Mouse (Mus musculus) thymus, adult 2 months (tissue): ENCODE results near the gene Atrnl1. TPM values are rescaled to one million over a fixed set of nuclear protein-coding genes. Genes with fewer than 3 reads are reported as not detected.
A peak's percentile ranks its signal among the peaks of the same experiment; 100 is the strongest.
"Not testable (repeated sequence)": the region's sequence is repeated elsewhere in the genome, so short reads cannot be mapped to it uniquely, and the experiment has no call there.

Experiments
- DNase-seq: peaks from one replicate; pipeline ENCODE4 v3.0.0; 2021
- H3K27ac ChIP-seq: fragments of 200-500 bp; 2 replicates; pipeline ENCODE4 v1.5.1; 2012; ENCODE audit warnings: low read length, control low read depth; ENCODE audit not compliant: control insufficient read depth, insufficient read depth
- H3K27me3 ChIP-seq: fragments of 200-500 bp; 2 replicates; pipeline ENCODE4 v1.6.1; 2012; ENCODE audit warnings: mild to moderate bottlenecking, low read length, moderate library complexity, mixed read lengths; ENCODE audit not compliant: control insufficient read depth, insufficient read depth
- H3K36me3 ChIP-seq: fragments of 200-500 bp; 2 replicates; pipeline ENCODE4 v1.6.1; 2012; ENCODE audit warnings: mild to moderate bottlenecking, low read length, moderate library complexity; ENCODE audit not compliant: control insufficient read depth, insufficient read depth
- H3K4me1 ChIP-seq: fragments of 200-500 bp; replicated peaks from 2 replicates; pipeline ENCODE4 v1.6.1; 2012; ENCODE audit warnings: low read length; ENCODE audit not compliant: control insufficient read depth, insufficient read depth
- H3K4me3 ChIP-seq: fragments of 200-500 bp; 2 replicates; pipeline ENCODE4 v1.5.1; 2012; ENCODE audit warnings: mild to moderate bottlenecking, low read length, control low read depth, moderate library complexity; ENCODE audit not compliant: control insufficient read depth, insufficient read depth
- CTCF ChIP-seq: fragments of 200-500 bp; IDR thresholded peaks from 2 replicates; pipeline ENCODE4 v1.5.1; 2012; ENCODE audit warnings: mild to moderate bottlenecking, control low read depth, low read length, moderate library complexity, borderline replicate concordance; ENCODE audit not compliant: control insufficient read depth, poor library complexity, insufficient read depth; ENCODE audit errors: extremely low read depth
- POLR2A ChIP-seq: fragments of 200-500 bp; IDR thresholded peaks from 2 replicates; pipeline ENCODE4 v1.6.1; 2012; ENCODE audit warnings: mild to moderate bottlenecking, low read length, control low read depth, moderate library complexity; ENCODE audit not compliant: control insufficient read depth, poor library complexity, insufficient read depth; ENCODE audit errors: extremely low read depth
- whole genome bisulfite sequencing: fragments of 180-500 bp; shearing (Covaris S2); methylation state at CpG from one replicate; pipeline ENCODE4 v1.1.7; 2018; 5-methylcytosine and 5-hydroxymethylcytosine counted together
- polyA plus RNA-seq: library from polyadenylated mRNA; depleted of rRNA; stranded (reverse); fragments of >200 nt; gene quantifications from 2 replicates; pipeline ENCODE4 v1.2.3, GENCODE M21; 2012

The Atrnl1 gene
- polyA plus RNA-seq, 1 experiment: 8.2 TPM

- Histone ChIP-seq H3K27me3 (no peaks in the 10 kb centered on the region), H3K27ac (no peak overlapping the region), H3K36me3 (no peaks in the 10 kb centered on the region), H3K4me1 (no peaks in the 10 kb centered on the region), H3K4me3 (no peak overlapping the region)
- no peak for TF ChIP-seq CTCF
- TF ChIP-seq POLR2A: no peak
- 96% methylated on average over 8 of the region's 8 CpGs for WGBS
- no peak for DNase-seq
These were observed 432.3 kb downstream of the Atrnl1 start for GRCm38 (mm10) chr19:58043120-58043519.

- no peak overlapping the region for H3K27ac ChIP-seq
- no peaks in the 10 kb centered on the region for H3K36me3 ChIP-seq
- DNase-seq: no peak
- 87% methylated on average over 4 of the region's 4 CpGs for WGBS
- H3K4me3 ChIP-seq: no peak overlapping the region
- no peaks in the 10 kb centered on the region for H3K27me3 ChIP-seq
- H3K4me1 ChIP-seq: no peaks in the 10 kb centered on the region
- TF ChIP-seq CTCF: no peak
- TF ChIP-seq POLR2A: no peak
These were observed 432.7 kb downstream of the Atrnl1 start for GRCm38 (mm10) chr19:58043550-58043949.

- Histone ChIP-seq H3K36me3 (no peaks in the 10 kb centered on the region), H3K4me1 (no peaks in the 10 kb centered on the region), H3K27ac (no peak overlapping the region), H3K4me3 (no peak overlapping the region), H3K27me3 (no peaks in the 10 kb centered on the region)
- DNase-seq: no peak
- 98% methylated on average over 5 of the region's 5 CpGs for WGBS
- TF ChIP-seq POLR2A (no peak), CTCF (no peak)
These were observed 434.0 kb downstream of the Atrnl1 start for GRCm38 (mm10) chr19:58044816-58045215.

- Histone ChIP-seq H3K27ac (no peak overlapping the region), H3K4me3 (no peak overlapping the region), H3K4me1 (peaks cover 11% of the 10 kb centered on the region), H3K27me3 (no peaks in the 10 kb centered on the region), H3K36me3 (no peaks in the 10 kb centered on the region)
- DNase-seq: no peak
- TF ChIP-seq POLR2A: no peak
- no peak for TF ChIP-seq CTCF
- WGBS: 95% methylated on average over 7 of the region's 7 CpGs
These were observed 435.8 kb downstream of the Atrnl1 start for GRCm38 (mm10) chr19:58046656-58047055.

GRCm38 (mm10) chr19:58050410-58050809 lies 439.6 kb downstream of the Atrnl1 start:
- H3K27ac ChIP-seq, H3K4me3 ChIP-seq, H3K36me3 ChIP-seq, H3K27me3 ChIP-seq, DNase-seq: not testable (repeated sequence)
- 98% methylated on average over 9 of the region's 9 CpGs for WGBS
- peaks cover 11% of the 10 kb centered on the region for H3K4me1 ChIP-seq

- TF ChIP-seq CTCF: no peak
- TF ChIP-seq POLR2A: no peak
These were observed 440.2 kb downstream of the Atrnl1 start for GRCm38 (mm10) chr19:58050986-58051385.

GRCm38 (mm10) chr19:58051905-58052304 lies 441.1 kb downstream of the Atrnl1 start:
- 97% methylated on average over 13 of the region's 13 CpGs for WGBS
- Histone ChIP-seq H3K4me1 (peaks cover 11% of the 10 kb centered on the region), H3K36me3 (no peaks in the 10 kb centered on the region), H3K27me3 (no peaks in the 10 kb centered on the region), H3K27ac (no peak overlapping the region), H3K4me3 (no peak overlapping the region)
- no peak for DNase-seq
- TF ChIP-seq POLR2A (no peak), CTCF (no peak)

More at GRCm38 (mm10) chr19:58050986-58051385, 440.2 kb downstream of the Atrnl1 start:
- no peaks in the 10 kb centered on the region for H3K27me3 ChIP-seq
- no peak overlapping the region for H3K4me3 ChIP-seq
- DNase-seq: peak; percentile 27
- 73% methylated on average over 8 of the region's 8 CpGs for WGBS
- no peaks in the 10 kb centered on the region for H3K36me3 ChIP-seq
- H3K27ac ChIP-seq: no peak overlapping the region
- H3K4me1 ChIP-seq: peaks cover 11% of the 10 kb centered on the region
